Mouse (Mus musculus) brain, embryonic 14.5 days (tissue): ENCODE results near the gene Stard13.

Experiments
- CTCF ChIP-seq: fragments of 200-500 bp; IDR thresholded peaks from 2 replicates; pipeline ENCODE4 v1.5.1; 2012; ENCODE audit warnings: inconsistent platforms, mild to moderate bottlenecking, moderate library complexity, borderline replicate concordance; ENCODE audit not compliant: insufficient read depth, insufficient read length; ENCODE audit errors: extremely low read depth
- POLR2A ChIP-seq: fragments of 200-500 bp; IDR thresholded peaks from 2 replicates; pipeline ENCODE4 v1.6.1; 2012; ENCODE audit warnings: mild to moderate bottlenecking, inconsistent platforms, borderline replicate concordance; ENCODE audit not compliant: poor library complexity, insufficient read depth, insufficient read length, severe bottlenecking; ENCODE audit errors: extremely low read depth

DNA sequence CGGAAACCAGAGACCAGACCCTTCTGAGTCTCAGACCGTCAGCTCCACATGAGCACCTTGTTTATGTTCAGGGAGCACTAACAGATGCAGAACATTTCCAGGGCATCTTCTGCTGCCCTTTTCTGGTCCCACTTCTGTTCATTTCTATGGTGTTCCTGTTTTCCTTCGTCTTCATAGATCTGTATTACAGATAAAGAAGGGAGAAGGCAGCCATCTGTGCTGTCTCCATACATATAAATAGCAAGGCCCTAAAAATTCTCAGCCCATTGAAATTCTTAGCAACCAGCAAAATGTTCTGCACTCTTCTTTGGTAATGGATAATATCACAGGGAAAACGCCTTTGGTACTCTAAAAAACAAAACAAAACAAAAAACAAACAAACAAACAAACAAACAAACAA lies 96.3 kb downstream of the Stard13 start:
- TF ChIP-seq POLR2A: no peak
- TF ChIP-seq CTCF: no peak
